Mouse (Mus musculus) erythroblast, embryonic 14.5 days (primary cell): Measurements from ENCODE around the gene Ntrk3.

Source experiments
- GATA1 ChIP-seq: IDR thresholded peaks from 2 replicates; pipeline ENCODE4 v1.6.1; 2012; ENCODE audit warnings: low read length, inconsistent platforms, mixed read lengths
- TAL1 ChIP-seq: IDR thresholded peaks from 3 replicates; pipeline ENCODE4 v1.6.1; 2012; ENCODE audit warnings: low read length, inconsistent platforms, mixed read lengths

- TF ChIP-seq GATA1 (no peak), TAL1 (no peak)
Observed at GRCm38 (mm10) chr7:78720989-78721816, 16.6 kb downstream of the Ntrk3 start.
